Comparison of ENCODE assay signal across 9 mouse cellular contexts in the genomic region with DNA sequence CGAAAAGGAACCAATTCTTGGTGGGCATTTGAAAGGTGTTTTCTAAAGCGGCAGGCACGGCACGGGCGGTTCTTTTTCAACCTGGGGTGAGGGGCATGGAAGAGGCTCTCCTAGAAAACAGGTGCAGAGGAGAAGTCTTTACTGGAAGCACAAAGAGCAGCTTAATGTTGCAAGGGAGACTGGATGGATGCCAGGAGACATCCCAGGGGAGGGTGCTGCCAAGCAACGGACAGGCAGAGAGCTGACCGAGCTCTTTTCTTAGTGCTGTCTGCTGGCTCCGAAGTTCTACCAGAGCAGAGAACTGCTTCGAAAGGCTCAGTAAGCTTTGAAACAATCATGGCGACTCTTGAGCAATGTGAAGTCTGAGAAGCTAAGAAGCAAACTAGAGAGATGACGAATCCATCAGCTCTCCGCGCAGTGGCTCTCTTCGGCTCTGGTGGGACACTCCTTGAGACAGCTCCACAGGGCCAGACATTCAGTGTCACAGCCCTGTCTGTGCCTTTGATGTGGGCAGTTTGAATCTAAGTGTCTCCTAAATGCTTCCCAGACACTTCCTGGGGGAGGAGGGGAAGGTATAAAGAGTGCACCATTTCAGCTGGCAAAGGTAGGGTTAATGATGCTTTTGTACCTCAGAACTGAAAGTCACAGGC. TPM values are rescaled to one million over a fixed set of nuclear protein-coding genes. Genes with fewer than 3 reads are reported as not detected.
DNase-seq lines count a peak whose midpoint lies in the region; ATAC-seq and TF ChIP-seq lines count a peak whose summit lies in the region.
"Had no signal": no experiment of that assay in that cellular context is flagged by ENCODE, and none has a peak within 500 bp of the region (broad histone marks: within the 10 kb centered on the region; RNA-seq: fewer than 3 reads in every experiment).

No protein-coding gene starts in this region.

- no peak overlapping the region for H3K9ac ChIP-seq in intestine, embryonic 16.5 days (ENCODE audit: low read depth, low read length)
- no peak overlapping the region for H3K9ac ChIP-seq in lung, postnatal 0 days (replicated peaks; ENCODE audit: low read depth)

- no peaks in the 10 kb centered on the region for H3K27me3 ChIP-seq in intestine, embryonic 16.5 days (replicated peaks; ENCODE audit: control insufficient read depth, insufficient read depth, low read length)
- H3K27me3 ChIP-seq in lung, postnatal 0 days (replicated peaks; ENCODE audit: insufficient read depth, low read length) = no peaks in the 10 kb centered on the region
- H3K27me3 ChIP-seq: Patski had no signal

- H3K27ac ChIP-seq in intestine, embryonic 16.5 days (ENCODE audit: low read length) = peak overlapping the region; percentile 38
- peak overlapping the region; percentile 51 for H3K27ac ChIP-seq in lung, postnatal 0 days (ENCODE audit: low read length)

- TF ChIP-seq EP300 in lung, postnatal 0 days (IDR thresholded peaks at IDR 0.05) = no peak

- H3K4me3 ChIP-seq in intestine, embryonic 16.5 days (ENCODE audit: low read length) = no peak overlapping the region
- H3K4me3 ChIP-seq in lung, postnatal 0 days (ENCODE audit: low read depth, low read length) = no peak overlapping the region

- no peak overlapping the region for H3K4me2 ChIP-seq in intestine, embryonic 16.5 days (ENCODE audit: low read depth, low read length)
- H3K4me2 ChIP-seq in lung, postnatal 0 days (replicated peaks; ENCODE audit: low read depth, low read length) = 0 out of 2 replicates have a peak overlapping the region, but pooled peaks have one; percentile 14

- TF ChIP-seq CTCF in lung, postnatal 0 days (IDR thresholded peaks at IDR 0.05) = no peak

- DNase-seq in layer of hippocampus, adult 11-12 months (ENCODE audit: low spot score) = peak; percentile 78
- no peak for DNase-seq in layer of hippocampus, postnatal 25 days (ENCODE audit: extremely low spot score in 1 of 2, low spot score in 1 of 2)
- peak; percentile 78 to 84 for DNase-seq in adrenal gland, postnatal 36 days
- peak; percentile 61 to 83 for DNase-seq in gastrocnemius, postnatal 4 days (ENCODE audit: low spot score in 2 of 2)
- peak; percentile 89 for DNase-seq in lung, postnatal 0 days (ENCODE audit: low spot score)
- DNase-seq in right cerebral cortex, postnatal 14 days = peak; percentile 67
- no peak for DNase-seq in thymus, postnatal 36 days

- H3K9me3 ChIP-seq in intestine, embryonic 16.5 days (ENCODE audit: control insufficient read depth, low read length) = no peaks in the 10 kb centered on the region
- no peaks in the 10 kb centered on the region for H3K9me3 ChIP-seq in lung, postnatal 0 days (ENCODE audit: low read length)

- H3K4me1 ChIP-seq in intestine, embryonic 16.5 days (ENCODE audit: control insufficient read depth, insufficient read depth, low read length) = peaks cover 13% of the 10 kb centered on the region
- H3K4me1 ChIP-seq in lung, postnatal 0 days (ENCODE audit: insufficient read depth, low read depth, low read length) = no peaks in the 10 kb centered on the region; the same call in none of the 2 replicates

- WGBS in intestine, embryonic 16.5 days = 64% methylated on average over 14 of the region's 14 CpGs
- WGBS in lung, postnatal 0 days = 49% methylated on average over 14 of the region's 14 CpGs

- ATAC-seq in intestine, embryonic 16.5 days = no peak
- ATAC-seq in lung, postnatal 0 days = peak; percentile 72
- ATAC-seq: Patski had no signal

- H3K36me3 ChIP-seq in intestine, embryonic 16.5 days (ENCODE audit: control insufficient read depth, insufficient read depth, low read length) = no peaks in the 10 kb centered on the region
- H3K36me3 ChIP-seq in lung, postnatal 0 days (ENCODE audit: insufficient read depth, low read length) = no peaks in the 10 kb centered on the region

RNA-seq across cellular contexts. Expression of gene Tuba1a, which starts 24.4 kb away (rescaled TPM):
- total RNA-seq in layer of hippocampus, postnatal 25 days (2021) = 1,000 to 10,000 TPM; 1,021 to 1,172 TPM
- 100 to 1,000 TPM in 1 of 2 experiments, 10 to 100 TPM in 1; 87.9 to 123 TPM for total RNA-seq in adrenal gland, postnatal 36 days (2021)
- total RNA-seq in gastrocnemius, postnatal 4 days (2021) = 100 to 1,000 TPM; 355 to 415 TPM
- polyA plus RNA-seq in intestine, embryonic 16.5 days (2015; fragmentation: Nextera tagmentation; extraction: Ambion mirVana) = 816 and 895 TPM in 2 replicates
- polyA plus RNA-seq in lung, postnatal 0 days (2015; fragmentation: Nextera tagmentation; extraction: Ambion mirVana) = 881 and 945 TPM in 2 replicates

RNA-seq across cellular contexts. Expression of gene Gm49450, which starts 24.5 kb away (rescaled TPM):
- total RNA-seq in layer of hippocampus, postnatal 25 days (2021) = not detected
- not detected for total RNA-seq in adrenal gland, postnatal 36 days (2021)
- not detected for total RNA-seq in gastrocnemius, postnatal 4 days (2021)
- not detected in 2 replicates for polyA plus RNA-seq in intestine, embryonic 16.5 days (2015; fragmentation: Nextera tagmentation; extraction: Ambion mirVana)
- not detected in 2 replicates for polyA plus RNA-seq in lung, postnatal 0 days (2015; fragmentation: Nextera tagmentation; extraction: Ambion mirVana)
- polyA plus RNA-seq: Patski had no signal

RNA-seq across cellular contexts. Expression of gene Tuba1b, which starts 43.5 kb away (rescaled TPM):
- 100 to 1,000 TPM; 478 to 525 TPM for total RNA-seq in layer of hippocampus, postnatal 25 days (2021)
- 100 to 1,000 TPM; 252 to 276 TPM for total RNA-seq in adrenal gland, postnatal 36 days (2021)
- 100 to 1,000 TPM; 402 to 455 TPM for total RNA-seq in gastrocnemius, postnatal 4 days (2021)
- 1,159 and 1,322 TPM in 2 replicates for polyA plus RNA-seq in intestine, embryonic 16.5 days (2015; fragmentation: Nextera tagmentation; extraction: Ambion mirVana)
- 415 and 427 TPM in 2 replicates for polyA plus RNA-seq in lung, postnatal 0 days (2015; fragmentation: Nextera tagmentation; extraction: Ambion mirVana)

RNA-seq across cellular contexts. Expression of gene Tuba1c, which starts 51.8 kb away (rescaled TPM):
- total RNA-seq in layer of hippocampus, postnatal 25 days (2021) = 10 to 100 TPM; 62.5 to 77.9 TPM
- 100 to 1,000 TPM; 272 to 276 TPM for total RNA-seq in adrenal gland, postnatal 36 days (2021)
- total RNA-seq in gastrocnemius, postnatal 4 days (2021) = 10 to 100 TPM; 62.2 to 80.4 TPM
- 295 and 311 TPM in 2 replicates for polyA plus RNA-seq in intestine, embryonic 16.5 days (2015; fragmentation: Nextera tagmentation; extraction: Ambion mirVana)
- 45.1 and 53.2 TPM in 2 replicates for polyA plus RNA-seq in lung, postnatal 0 days (2015; fragmentation: Nextera tagmentation; extraction: Ambion mirVana)

RNA-seq across cellular contexts. Expression of gene Lmbr1l, which starts 59.9 kb away (rescaled TPM):
- total RNA-seq in layer of hippocampus, postnatal 25 days (2021) = 10 to 100 TPM; 11.5 to 17.9 TPM
- total RNA-seq in adrenal gland, postnatal 36 days (2021) = 10 to 100 TPM; 14.0 to 15.5 TPM
- 10 to 100 TPM; 16.9 to 19.8 TPM for total RNA-seq in gastrocnemius, postnatal 4 days (2021)
- 20.4 and 23.6 TPM in 2 replicates for polyA plus RNA-seq in intestine, embryonic 16.5 days (2015; fragmentation: Nextera tagmentation; extraction: Ambion mirVana)
- polyA plus RNA-seq in lung, postnatal 0 days (2015; fragmentation: Nextera tagmentation; extraction: Ambion mirVana) = 16.5 and 17.0 TPM in 2 replicates

Comparison
In these comparisons a context has a peak if more than half of its experiments do, and no peak if none do; other contexts are left out.
1. DNase-seq: peak in layer of hippocampus, adult 11-12 months (single experiment), adrenal gland, postnatal 36 days (2 of 2), gastrocnemius, postnatal 4 days (2 of 2), lung, postnatal 0 days (single experiment) and right cerebral cortex, postnatal 14 days (single experiment); none in layer of hippocampus, postnatal 25 days (0 of 2) and thymus, postnatal 36 days (0 of 2).